Mouse (Mus musculus) layer of hippocampus, adult 6 months (tissue): ENCODE data around the gene Abca1. TPM values are rescaled to one million over a fixed set of nuclear protein-coding genes. Genes with fewer than 3 reads are reported as not detected.

Experiments
- long read RNA-seq, 2 experiments: library from polyadenylated mRNA; unstranded; transcript quantifications; one replicate each; pipeline ENCODE4 v2.0.0; 2019 to 2020
- polyA plus RNA-seq: library from polyadenylated mRNA; unstranded; fragments of <200 nt; fragmentation: Nextera tagmentation; gene quantifications from 2 replicates; pipeline ENCODE4 v1.2.3, GENCODE M21; 2021

Abca1 gene
- polyA plus RNA-seq = 2.0 and 2.5 TPM in 2 replicates
- long read RNA-seq, experiment 1, partial matches to known transcripts = 2 of 7 reads
- long read RNA-seq, experiment 1, other reads (novel, unspliced or antisense) = 5 of 7 reads
- long read RNA-seq, experiment 2, partial matches to known transcripts = 3 of 10 reads
- long read RNA-seq, experiment 2, other reads (novel, unspliced or antisense) = 7 of 10 reads

GRCm38 (mm10) chr4:53159767-53160166 is at the start of gene Abca1:
Abca1 (minus strand) TSS chr4:53159895.

GRCm38 (mm10) chr4:53011732-53012361 is 147.8 kb downstream of the Abca1 start, which contains the start of gene Nipsnap3b:
Nipsnap3b (plus strand) TSS chr4:53011880.

DNA sequence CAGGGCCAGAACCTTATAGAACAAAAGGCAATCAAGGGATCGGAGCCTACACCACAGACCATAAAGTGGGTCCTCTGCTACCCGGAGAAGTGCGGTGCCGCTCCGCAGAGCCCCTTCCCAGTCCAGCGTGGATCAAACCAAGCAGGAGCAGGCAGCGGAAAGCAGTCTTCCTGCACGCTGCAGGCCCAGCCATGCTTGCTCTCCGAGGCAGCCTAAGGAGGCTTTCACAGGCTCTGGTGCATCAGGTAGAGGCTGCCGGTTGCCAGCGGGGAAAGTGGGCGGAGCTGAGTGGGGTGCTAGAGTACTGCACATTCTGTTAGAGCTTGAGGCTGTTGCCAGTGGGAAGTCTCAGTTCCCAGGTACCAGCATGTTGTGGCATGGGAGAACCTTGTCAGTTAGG is 170.4 kb downstream of the Abca1 start, which contains the start of gene Nipsnap3a:
Gene Nipsnap3a, plus strand, starts transcription at position 25 of the 400 bp plus-strand sequence.

Other genes starting within 250 kb of the Abca1 start
- gene Olfr272, start 240.7 kb downstream of the Abca1 start, polyA plus RNA-seq = not detected in 2 replicates
- not detected in 2 replicates for gene Olfr270, start 195.3 kb downstream of the Abca1 start, polyA plus RNA-seq
- not detected in 2 replicates for gene Nipsnap3a, start 170.6 kb downstream of the Abca1 start, polyA plus RNA-seq
- 51.1 and 53.9 TPM in 2 replicates for gene Nipsnap3b, start 148.0 kb downstream of the Abca1 start, polyA plus RNA-seq